Mouse (Mus musculus) frontal cortex, postnatal 36 days (tissue): ENCODE data around the gene Tgfbi.

ENCODE experiments used
- DNase-seq, 2 experiments: peaks; one replicate each; pipeline ENCODE4 v3.0.0; 2022; ENCODE audit warnings: low spot score in 2 of 2

Tgfbi gene

GRCm38 (mm10) chr13:56634920-56635319 lies 25.6 kb downstream of the Tgfbi start:
- DNase-seq, result no peak

DNA sequence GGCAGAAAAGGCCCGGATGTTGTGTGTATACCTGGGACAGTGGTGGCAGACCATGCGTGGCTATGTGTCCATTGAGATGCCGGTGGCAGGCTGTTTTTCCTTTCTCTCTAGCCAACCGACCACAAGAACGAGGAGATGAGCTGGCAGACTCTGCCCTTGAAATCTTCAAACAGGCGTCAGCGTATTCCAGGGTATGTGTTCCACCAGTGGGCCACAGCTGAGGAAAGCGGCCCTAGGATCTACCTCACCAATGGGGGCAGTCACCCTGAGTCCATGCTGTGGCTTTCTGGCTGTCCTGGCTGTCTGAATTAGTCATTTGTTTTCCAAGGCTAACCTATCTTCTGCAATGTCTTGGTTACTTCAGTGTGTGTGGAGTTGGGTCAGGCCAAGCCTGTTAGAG lies 27.7 kb downstream of the Tgfbi start:
- DNase-seq, result no peak

DNA sequence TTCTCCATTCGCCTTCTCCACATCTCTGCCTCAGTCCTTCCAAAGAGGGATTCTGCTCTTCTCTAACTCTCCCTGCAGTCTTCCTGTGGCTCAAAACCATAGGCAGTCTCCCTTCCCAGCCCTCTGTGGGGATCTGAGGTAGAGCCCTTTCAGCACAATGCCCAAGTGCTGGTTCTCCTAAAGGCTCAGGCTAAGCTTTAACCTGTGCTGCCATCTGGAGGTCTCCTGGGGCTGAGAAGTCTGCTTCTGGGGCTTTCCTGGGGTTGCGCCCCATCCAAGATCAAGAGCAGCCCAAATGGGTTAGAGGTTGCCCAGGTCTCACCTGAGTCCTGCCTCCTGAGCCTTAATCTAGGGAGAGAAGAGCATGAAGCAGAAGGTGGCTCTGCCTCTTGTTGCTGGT lies 32.4 kb downstream of the Tgfbi start:
- peak; percentile 13 to 33 for DNase-seq

- no peak for DNase-seq
Observed at GRCm38 (mm10) chr13:56644031-56644430, 34.7 kb downstream of the Tgfbi start.

DNA sequence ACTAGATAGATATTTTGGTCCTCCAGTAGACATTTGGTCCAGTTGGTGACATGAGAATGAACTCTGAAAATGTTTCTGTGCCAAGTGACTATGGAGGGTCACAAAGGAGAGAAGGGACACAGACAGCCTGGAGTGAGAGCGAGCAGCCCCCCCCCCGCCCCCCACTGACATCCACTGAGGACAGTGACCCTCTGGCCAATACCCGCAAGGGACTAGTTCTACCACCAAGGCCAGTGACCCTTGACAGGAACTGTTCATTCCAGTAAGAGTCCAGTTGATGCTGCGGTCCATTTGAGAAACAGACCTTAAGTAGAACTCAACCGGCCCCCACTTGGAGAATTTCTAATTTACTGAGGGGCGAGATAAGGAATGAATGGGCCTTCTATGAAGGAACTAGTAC lies 36.4 kb downstream of the Tgfbi start:
- no peak for DNase-seq

DNA sequence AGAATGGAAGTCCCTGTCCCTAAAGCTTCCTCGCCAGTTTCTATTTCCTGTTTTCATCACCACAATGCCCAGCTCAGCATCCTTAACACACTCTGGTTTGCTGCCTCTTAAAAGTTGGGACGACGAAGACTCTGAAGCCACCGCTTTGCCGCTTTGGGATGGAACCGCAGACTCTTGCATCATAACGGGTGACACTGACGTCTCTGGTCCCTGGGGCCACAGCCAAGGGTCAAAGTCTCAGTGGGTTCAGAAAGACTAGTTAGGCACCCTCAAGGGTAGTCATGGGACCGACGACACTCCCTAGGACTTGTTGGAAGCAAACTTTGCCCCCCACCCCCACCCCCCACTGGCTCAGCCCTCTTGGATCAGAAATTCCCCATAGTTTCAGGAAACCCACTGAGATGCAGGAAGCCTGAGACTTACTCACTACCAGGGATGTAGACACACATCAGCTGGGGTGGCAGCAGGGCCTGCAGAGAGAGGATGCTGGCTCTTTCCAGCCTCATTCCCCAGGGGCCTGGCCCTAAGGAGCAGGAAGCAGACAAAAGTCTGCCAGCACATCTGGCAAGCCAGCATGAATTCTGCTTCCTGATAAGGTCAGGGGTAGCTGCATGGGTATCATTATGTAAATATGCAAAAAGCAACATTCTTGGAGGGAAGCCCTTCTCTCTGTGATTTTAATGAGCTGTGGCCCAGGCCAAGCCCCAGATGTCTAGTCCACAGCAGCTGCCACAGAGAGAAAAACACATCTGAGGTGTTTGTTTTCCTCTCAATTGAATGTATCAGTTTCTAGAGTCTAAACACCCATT lies 38.5 kb downstream of the Tgfbi start:
- no peak for DNase-seq

- no peak for DNase-seq
Observed at GRCm38 (mm10) chr13:56650020-56650419, 40.7 kb downstream of the Tgfbi start.

- DNase-seq, result no peak
Observed at GRCm38 (mm10) chr13:56652381-56652780, 43.1 kb downstream of the Tgfbi start.

DNA sequence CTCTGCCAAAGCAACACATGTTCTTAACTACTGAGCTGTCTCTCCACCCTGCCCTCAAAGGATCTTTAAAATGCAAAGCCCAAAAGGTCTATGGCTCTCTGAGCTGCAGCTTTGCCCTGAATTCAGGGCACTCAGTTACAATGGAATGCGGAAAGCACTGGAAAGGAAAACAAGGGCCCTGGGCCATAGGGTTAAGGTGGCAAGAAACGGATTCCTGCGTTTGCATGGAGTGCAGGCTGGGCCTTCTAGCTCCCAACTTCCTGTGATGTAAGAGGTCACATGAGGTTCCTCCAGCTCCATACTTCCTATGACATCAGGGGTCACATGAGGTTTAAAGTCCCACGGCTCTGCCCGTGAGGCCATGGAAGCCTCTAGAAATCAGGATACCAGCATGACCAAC lies 44.9 kb downstream of the Tgfbi start:
- DNase-seq, result no peak

DNA sequence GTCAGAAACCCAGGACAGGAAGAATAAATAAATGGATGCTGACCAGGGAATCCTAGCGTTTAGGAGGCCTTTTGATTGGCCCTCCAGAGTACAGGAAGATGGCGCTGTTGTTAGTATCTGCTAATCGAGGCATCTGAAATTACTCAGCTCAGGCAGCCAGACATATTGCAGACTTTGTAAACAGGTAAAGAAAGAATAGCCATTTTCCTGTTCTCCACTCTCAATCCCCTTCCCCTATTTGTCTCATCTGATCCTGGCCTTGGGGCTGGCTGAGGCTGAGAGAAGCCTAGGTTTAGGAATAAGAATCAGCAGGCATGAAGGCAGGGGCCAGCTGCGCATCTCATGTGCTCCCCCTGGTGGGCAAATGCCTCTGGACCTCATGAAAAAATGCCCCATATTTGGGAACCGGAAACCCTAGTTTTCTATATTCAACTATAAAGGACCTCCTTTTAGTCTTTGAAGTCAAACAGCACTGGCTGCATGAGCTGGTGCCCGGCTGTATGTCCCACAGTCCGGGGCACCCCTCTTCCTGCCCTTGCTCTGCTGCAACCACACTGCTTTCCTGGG lies 48.7 kb downstream of the Tgfbi start:
- DNase-seq, result peak; percentile 60 to 71

GRCm38 (mm10) chr13:56658931-56659330 lies 49.6 kb downstream of the Tgfbi start:
- no peak for DNase-seq

DNA sequence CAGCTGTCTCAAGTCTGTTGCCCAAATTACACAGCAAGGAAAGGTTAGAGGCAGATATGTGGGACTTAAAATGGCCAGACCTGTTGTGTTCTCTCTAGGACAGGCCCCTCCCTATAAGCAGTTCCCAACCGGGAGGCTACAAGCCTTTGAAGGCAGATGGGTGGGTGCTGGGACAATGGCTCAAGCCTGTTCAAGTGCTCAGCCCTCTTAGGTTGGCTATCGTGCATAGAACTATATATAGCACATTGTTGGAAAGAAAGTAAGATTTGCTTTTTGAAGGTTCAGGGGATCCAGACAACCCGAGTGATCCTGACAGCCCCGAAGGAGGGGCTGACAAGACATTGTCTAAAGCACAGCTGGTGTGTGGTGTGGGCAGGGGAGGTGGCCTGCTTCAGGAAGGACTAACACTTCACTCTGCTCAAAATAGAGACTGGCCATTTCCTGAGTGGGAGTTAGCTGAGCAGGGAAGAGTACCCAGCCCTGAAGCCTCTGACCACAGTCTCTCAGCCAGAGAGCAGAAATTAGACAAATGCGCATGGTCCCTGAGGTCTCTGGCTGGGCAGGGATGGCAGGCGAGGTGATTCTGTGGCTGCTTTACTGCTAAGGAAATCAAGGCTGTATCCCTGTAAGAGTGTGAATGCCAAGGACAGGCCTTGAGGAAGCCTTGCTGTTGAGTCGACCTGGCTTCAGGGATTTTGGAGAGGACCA lies 52.7 kb downstream of the Tgfbi start:
- no peak for DNase-seq

DNA sequence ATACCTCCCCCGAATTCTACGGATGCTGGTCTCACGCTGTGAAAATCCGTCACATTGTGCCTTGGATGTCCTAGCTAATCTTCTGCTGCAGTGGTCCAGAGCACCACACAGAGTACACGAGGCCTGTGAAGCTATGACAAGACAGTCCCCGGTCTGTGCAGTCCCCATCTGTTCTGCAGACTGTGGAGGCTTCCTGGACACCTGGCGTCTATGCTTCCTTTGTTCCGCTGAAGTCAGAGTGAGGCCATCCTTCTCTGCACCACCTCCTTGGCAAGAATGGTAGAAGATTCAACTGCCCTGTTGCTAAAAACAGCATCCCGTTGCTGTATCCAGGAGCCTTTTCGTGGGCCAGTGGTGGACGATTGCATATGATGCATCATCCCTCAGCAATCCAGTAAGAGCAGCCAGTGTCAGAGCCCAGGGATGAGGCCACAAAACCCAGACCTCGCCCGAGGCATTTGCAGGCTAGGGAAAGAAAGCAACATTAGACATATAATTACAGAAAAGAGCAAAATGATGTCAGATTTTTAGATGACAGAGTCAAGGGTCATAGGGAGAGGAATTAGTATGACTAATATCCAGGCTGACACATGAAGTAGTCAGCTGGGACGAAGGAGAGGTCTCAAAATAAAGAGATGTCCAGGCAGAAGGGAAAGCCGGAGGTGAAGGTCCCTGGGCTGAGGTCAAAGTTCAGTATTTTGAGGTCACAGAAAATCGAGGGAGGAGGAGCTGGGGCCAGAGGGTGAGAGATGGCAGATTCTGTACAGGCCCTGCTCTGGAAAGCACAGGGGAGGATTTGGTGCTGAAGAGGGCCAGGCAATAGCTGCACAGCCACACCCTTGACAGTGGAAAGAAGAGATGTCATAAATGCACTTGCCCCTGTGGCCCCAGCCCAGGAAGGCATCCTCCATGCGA lies 55.2 kb downstream of the Tgfbi start:
- no peak for DNase-seq

DNA sequence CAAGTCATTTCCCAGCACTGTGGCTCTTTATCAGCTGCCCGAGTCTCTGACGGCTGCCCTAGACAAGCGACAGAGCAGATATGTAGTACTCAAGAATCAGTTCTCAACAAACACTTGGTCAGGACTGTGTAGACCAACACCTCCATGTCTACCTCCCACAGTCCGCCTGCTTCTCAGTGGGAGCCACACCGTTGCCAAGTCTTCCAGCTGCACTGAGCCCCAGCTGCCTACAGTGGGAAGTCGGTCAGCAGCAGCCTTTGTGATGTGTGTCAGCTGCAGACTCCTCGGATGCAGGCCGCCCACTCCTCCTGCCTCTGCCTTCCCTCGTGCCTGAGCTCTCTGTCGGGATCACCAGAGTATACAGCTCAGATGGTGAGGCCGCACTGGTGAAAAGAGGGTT lies 61.9 kb downstream of the Tgfbi start:
- peak; percentile 5 to 27 for DNase-seq

DNA sequence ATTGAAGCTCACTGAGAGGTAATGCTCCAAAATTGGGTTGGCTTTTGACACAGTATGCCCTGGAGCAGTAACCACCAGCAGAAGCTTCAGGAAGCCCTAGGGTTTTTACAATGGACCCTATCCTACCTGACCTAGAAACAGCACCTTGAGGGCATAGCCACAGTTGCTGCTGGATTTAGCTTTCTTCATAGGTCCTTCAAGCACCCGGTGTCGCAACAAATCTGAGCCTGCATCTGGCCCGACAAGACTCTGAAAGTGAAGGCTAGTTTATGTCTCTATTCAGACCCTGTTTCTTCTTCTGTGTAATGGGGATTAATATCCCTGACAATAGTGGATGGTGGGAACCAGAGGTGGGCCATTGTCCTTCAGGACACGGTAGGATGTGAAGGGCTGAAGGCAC lies 68.4 kb downstream of the Tgfbi start:
- no peak for DNase-seq

DNA sequence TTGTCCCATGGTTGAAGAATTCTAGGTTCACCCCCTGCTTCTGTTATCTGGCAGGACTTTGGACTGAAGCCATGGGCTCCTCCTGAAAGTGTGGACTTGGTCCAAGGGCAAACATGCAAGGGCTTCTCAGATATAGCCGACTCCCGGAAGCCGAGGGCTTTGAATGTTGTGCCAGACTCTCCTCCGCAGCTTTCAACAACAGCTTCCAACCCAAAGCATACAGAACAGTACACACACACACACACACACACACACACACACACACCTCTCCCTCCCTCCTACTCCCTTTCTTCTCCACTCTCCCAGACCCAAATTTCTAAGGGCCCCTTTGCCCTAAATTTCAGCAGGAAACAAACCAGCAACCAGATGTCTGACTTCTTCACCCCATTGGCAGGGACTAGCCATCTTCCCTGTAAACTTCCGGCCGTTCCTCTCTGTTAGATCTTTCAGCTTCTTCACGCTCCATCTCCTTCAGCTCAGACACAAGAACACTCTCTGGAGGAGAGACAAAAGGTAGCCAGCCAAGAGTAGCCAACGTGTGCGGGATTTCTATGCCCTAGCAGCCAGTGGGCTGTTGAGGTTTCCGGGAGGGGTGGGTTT lies 69.0 kb downstream of the Tgfbi start:
- DNase-seq, result no peak

DNA sequence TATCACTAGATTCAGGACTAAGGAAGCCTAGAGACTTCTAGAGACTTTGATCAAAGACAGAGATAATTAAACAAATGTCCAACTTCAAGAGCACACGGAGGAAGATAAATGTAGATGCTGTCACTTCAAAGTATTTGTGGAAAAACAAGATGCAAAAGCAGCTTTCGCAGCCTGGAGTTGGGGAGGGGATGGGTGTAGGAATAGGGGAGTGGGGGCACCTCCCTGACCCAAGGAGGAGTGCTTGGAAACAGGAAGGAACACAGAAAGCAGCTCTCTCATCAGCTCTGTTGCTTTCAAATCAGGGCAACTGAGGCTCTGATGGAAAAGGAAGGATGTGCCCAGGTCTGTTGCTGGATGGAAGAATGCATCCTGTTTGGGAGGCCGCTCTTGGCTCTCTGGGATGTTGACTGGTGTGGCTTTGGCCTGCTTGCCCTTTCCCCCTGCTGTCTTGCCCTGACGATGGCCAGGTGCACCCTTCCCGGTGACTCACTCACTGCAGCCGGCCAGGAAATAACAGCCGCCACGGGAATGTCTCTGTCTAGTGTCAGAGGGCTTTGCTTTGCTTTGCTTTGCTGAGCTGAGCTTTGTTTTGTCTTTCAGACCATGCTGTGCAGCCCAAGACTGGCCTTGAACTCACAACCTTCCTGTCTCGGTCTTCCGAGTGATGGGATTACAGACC lies 69.6 kb downstream of the Tgfbi start:
- no peak for DNase-seq

- no peak for DNase-seq
Observed at GRCm38 (mm10) chr13:56681924-56682323, 72.6 kb downstream of the Tgfbi start.

- DNase-seq, result peak; percentile 46 to 53
Observed at GRCm38 (mm10) chr13:56682326-56682725, 73.0 kb downstream of the Tgfbi start.

DNA sequence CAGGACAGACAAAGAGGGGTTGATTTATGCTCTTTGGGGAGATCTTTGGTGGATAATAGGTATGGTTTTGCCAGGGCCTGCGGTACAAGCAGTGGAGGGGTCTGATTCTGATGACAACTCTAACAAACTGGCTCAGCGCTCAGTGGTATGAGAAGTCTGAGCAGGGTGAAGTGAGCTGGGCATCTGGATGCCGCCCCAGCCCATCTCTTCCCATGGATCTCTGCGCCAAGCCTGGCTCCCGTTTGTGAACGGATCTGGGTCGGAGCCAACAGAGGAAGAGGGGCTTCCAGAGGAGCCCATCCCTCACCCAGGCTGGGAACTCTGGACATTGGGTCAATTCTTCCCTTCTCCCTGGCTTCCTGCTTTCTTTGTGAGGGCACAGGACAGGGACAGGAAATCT lies 74.0 kb downstream of the Tgfbi start:
- DNase-seq, result no peak
